Mouse (Mus musculus): ENCODE measurements around the gene Coq8a. TPM values are rescaled to one million over a fixed set of nuclear protein-coding genes. Genes with fewer than 3 reads are reported as not detected.
A peak's percentile ranks its signal among the peaks of the same experiment; 100 is the strongest.

Gene Coq8a
- polyA plus RNA-seq, 1 experiment, result 179 TPM

DNA sequence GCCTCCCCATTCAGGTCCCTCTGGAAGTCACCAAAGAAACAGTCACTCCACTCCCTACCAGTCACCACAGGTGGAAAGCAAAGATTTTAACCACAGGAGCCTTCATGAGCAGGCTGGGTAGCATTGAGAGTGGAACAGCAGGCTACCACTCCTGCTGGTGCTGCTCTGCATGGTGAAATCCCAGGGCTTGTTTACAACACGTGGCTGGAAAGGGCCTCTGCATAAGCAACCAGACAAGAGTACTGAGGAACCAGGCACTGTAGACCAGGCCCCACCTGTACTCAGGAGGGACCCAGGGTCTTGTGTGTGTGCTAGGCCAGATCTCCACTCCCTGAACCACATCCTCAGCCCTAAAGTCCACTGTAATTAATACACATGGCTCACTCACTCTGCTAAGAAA lies 22.6 kb downstream of the Coq8a start:
- TF ChIP-seq CTCF (conservative IDR thresholded peaks at IDR 0.05; ENCODE audit: insufficient read depth, insufficient read length, low read depth, low read length) (no peak), POLR2A (IDR thresholded peaks at IDR 0.05; ENCODE audit: low read depth, low read length) (no peak)
- no peak overlapping the region for H3K4me3 ChIP-seq (ENCODE audit: insufficient read depth, low read depth, low read length)
- no peak for DNase-seq
- 7% methylated on average over 1 of the region's 1 CpGs for WGBS
- 0 out of 2 replicates have a peak, but pooled peaks cover 1% of the 10 kb centered on the region for H3K36me3 ChIP-seq (ENCODE audit: control insufficient read depth, insufficient read depth, low read length)
- peak overlapping the region; percentile 73 for H3K27ac ChIP-seq (ENCODE audit: insufficient read depth, low read depth, low read length)
- no peaks in the 10 kb centered on the region for H3K27me3 ChIP-seq (replicated peaks; ENCODE audit: control insufficient read depth, insufficient read depth, low read length)
- H3K4me1 ChIP-seq (ENCODE audit: control insufficient read depth, insufficient read depth, low read length), result peaks cover 55% of the 10 kb centered on the region

DNA sequence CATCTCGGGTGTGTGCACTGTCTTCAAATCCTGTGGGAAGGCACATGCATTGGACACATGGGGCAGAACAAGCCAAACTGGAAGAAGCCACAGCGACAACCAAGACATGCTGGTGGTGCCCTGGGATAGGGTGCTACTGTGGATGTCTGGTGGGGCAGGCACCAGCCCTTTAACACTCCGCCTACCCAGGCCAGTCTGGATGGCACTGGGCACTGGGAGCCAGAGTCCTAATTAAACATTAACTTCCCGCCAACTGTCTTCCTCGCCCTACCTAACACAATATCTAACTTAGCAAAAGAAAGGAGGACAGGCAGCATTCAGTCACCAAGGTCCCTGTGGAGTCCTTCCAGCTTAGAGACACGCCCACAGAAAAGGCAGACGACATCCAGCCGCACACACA lies 23.8 kb downstream of the Coq8a start:
- H3K36me3 ChIP-seq (ENCODE audit: control insufficient read depth, insufficient read depth, low read length), result 0 out of 2 replicates have a peak, but pooled peaks cover 1% of the 10 kb centered on the region
- peak; percentile 91 for DNase-seq
- 31% methylated on average over 8 of the region's 8 CpGs for WGBS
- no peaks in the 10 kb centered on the region for H3K27me3 ChIP-seq (replicated peaks; ENCODE audit: control insufficient read depth, insufficient read depth, low read length)
- peaks cover 49% of the 10 kb centered on the region for H3K4me1 ChIP-seq (ENCODE audit: control insufficient read depth, insufficient read depth, low read length)
- TF ChIP-seq CTCF (conservative IDR thresholded peaks at IDR 0.05; ENCODE audit: insufficient read depth, insufficient read length, low read depth, low read length), result 0 out of 2 replicates have a peak, but pooled peaks have one; percentile 18
- TF ChIP-seq POLR2A (IDR thresholded peaks at IDR 0.05; ENCODE audit: low read depth, low read length), result no peak
- H3K27ac ChIP-seq (ENCODE audit: insufficient read depth, low read depth, low read length), result peak overlapping the region; percentile 73
- H3K4me3 ChIP-seq (ENCODE audit: insufficient read depth, low read depth, low read length), result no peak overlapping the region

DNA sequence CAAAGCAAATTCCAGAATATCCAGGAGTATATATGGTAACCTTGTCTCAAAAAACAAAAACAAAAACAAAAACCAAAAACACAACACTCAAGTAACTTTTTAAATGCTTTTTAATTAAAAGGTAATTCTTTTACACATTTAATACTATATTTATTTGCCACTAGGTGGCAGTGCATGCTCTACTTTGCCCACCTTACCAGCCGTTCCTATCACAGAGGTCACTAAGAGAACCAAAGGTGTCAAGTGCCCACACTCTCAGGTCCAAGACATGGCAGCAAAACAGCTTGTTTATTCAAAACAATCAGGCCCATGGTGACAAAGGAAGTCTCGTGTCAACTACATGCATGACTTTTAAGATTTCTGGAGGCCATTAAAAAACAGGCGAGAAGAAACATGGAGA lies 24.2 kb downstream of the Coq8a start:
- H3K36me3 ChIP-seq (ENCODE audit: control insufficient read depth, insufficient read depth, low read length), result 0 out of 2 replicates have a peak, but pooled peaks cover 1% of the 10 kb centered on the region
- H3K4me1 ChIP-seq (ENCODE audit: control insufficient read depth, insufficient read depth, low read length), result peaks cover 48% of the 10 kb centered on the region
- 18% methylated on average over 3 of the region's 3 CpGs for WGBS
- H3K27me3 ChIP-seq (replicated peaks; ENCODE audit: control insufficient read depth, insufficient read depth, low read length), result no peaks in the 10 kb centered on the region
- H3K4me3 ChIP-seq (ENCODE audit: insufficient read depth, low read depth, low read length), result no peak overlapping the region
- peak; percentile 65 for DNase-seq
- TF ChIP-seq POLR2A (IDR thresholded peaks at IDR 0.05; ENCODE audit: low read depth, low read length) (no peak), CTCF (conservative IDR thresholded peaks at IDR 0.05; ENCODE audit: insufficient read depth, insufficient read length, low read depth, low read length) (peak; percentile 63)
- peak overlapping the region; percentile 66 for H3K27ac ChIP-seq (ENCODE audit: insufficient read depth, low read depth, low read length)

DNA sequence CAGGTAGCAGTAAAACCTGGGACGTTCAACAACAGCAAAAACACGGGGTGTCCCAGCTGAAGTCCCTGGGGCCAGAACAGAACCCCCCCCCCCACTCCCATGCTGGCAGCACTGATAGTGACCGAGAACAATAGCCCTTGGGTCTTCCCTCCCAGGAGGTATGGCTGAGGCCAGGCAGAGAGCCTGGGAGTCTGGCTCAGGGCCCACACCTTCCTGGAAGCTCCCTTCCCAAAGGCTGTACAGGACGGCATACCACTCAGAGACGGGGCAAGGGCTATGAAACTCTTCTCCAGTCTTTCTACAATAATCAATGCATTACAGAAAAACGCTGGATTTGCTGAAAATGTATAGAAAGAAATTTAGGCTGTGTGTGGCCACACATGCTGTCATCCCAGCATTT lies 24.7 kb downstream of the Coq8a start:
- no peak overlapping the region for H3K4me3 ChIP-seq (ENCODE audit: insufficient read depth, low read depth, low read length)
- H3K36me3 ChIP-seq (ENCODE audit: control insufficient read depth, insufficient read depth, low read length), result peaks cover 1% of the 10 kb centered on the region; the same call in 1 of the 2 replicates
- H3K27ac ChIP-seq (ENCODE audit: insufficient read depth, low read depth, low read length), result no peak overlapping the region
- WGBS, result 53% methylated on average over 6 of the region's 6 CpGs
- H3K27me3 ChIP-seq (replicated peaks; ENCODE audit: control insufficient read depth, insufficient read depth, low read length), result no peaks in the 10 kb centered on the region
- no peak for DNase-seq
- TF ChIP-seq CTCF (conservative IDR thresholded peaks at IDR 0.05; ENCODE audit: insufficient read depth, insufficient read length, low read depth, low read length) (no peak), POLR2A (IDR thresholded peaks at IDR 0.05; ENCODE audit: low read depth, low read length) (no peak)
- peaks cover 44% of the 10 kb centered on the region for H3K4me1 ChIP-seq (ENCODE audit: control insufficient read depth, insufficient read depth, low read length)

DNA sequence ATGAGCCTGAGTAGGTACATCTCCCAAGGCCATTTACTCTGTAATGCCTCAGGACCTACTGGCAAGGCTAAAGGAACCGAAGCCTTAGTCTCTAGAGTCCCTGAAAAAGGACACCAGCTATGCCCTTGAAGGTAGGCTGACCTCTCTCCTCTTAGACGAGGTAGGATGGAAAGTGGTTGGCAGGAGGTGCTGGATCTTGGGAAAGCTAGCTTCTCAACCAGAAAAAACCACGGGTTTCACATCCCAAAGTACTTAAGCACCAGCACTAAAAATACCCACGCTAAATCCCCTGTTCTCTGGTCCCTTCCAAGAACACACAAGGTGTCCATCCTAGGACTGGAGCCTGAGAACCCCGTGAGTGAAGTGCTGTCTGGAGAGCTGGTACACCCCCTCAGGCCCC lies 26.4 kb downstream of the Coq8a start:
- no peak for DNase-seq
- TF ChIP-seq POLR2A (IDR thresholded peaks at IDR 0.05; ENCODE audit: low read depth, low read length), result no peak
- no peak for TF ChIP-seq CTCF (conservative IDR thresholded peaks at IDR 0.05; ENCODE audit: insufficient read depth, insufficient read length, low read depth, low read length)
- Histone ChIP-seq H3K4me1 (ENCODE audit: control insufficient read depth, insufficient read depth, low read length) (peaks cover 30% of the 10 kb centered on the region), H3K27ac (ENCODE audit: insufficient read depth, low read depth, low read length) (no peak overlapping the region), H3K4me3 (ENCODE audit: insufficient read depth, low read depth, low read length) (no peak overlapping the region), H3K27me3 (replicated peaks; ENCODE audit: control insufficient read depth, insufficient read depth, low read length) (no peaks in the 10 kb centered on the region), H3K36me3 (ENCODE audit: control insufficient read depth, insufficient read depth, low read length) (peaks cover 1% of the 10 kb centered on the region; the same call in 1 of the 2 replicates)
- WGBS, result 71% methylated on average over 5 of the region's 5 CpGs

DNA sequence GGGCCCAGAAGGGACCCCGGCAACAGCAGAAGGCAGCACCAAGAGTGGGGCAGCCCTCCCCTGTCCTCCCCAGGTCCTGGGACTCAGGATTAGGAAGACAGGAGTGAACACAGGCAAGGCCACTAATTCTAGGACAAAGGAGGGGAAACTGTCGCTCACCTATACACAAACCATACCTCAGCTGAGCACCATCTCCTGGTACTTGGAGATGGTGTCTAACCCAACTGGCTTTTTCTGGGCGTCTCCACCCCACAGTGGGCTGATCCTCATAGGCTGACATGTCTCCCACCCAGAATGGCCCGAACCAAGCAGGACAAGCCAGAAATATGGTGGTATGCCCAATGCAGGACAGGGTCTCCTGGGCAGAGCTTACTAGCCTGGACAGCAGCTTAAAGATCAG lies 26.8 kb downstream of the Coq8a start:
- WGBS, result 93% methylated on average over 4 of the region's 4 CpGs
- peaks cover 26% of the 10 kb centered on the region for H3K4me1 ChIP-seq (ENCODE audit: control insufficient read depth, insufficient read depth, low read length)
- no peak for TF ChIP-seq CTCF (conservative IDR thresholded peaks at IDR 0.05; ENCODE audit: insufficient read depth, insufficient read length, low read depth, low read length)
- no peak for TF ChIP-seq POLR2A (IDR thresholded peaks at IDR 0.05; ENCODE audit: low read depth, low read length)
- peaks cover 1% of the 10 kb centered on the region; the same call in 1 of the 2 replicates for H3K36me3 ChIP-seq (ENCODE audit: control insufficient read depth, insufficient read depth, low read length)
- no peak overlapping the region for H3K27ac ChIP-seq (ENCODE audit: insufficient read depth, low read depth, low read length)
- no peak for DNase-seq
- no peak overlapping the region for H3K4me3 ChIP-seq (ENCODE audit: insufficient read depth, low read depth, low read length)
- no peaks in the 10 kb centered on the region for H3K27me3 ChIP-seq (replicated peaks; ENCODE audit: control insufficient read depth, insufficient read depth, low read length)

DNA sequence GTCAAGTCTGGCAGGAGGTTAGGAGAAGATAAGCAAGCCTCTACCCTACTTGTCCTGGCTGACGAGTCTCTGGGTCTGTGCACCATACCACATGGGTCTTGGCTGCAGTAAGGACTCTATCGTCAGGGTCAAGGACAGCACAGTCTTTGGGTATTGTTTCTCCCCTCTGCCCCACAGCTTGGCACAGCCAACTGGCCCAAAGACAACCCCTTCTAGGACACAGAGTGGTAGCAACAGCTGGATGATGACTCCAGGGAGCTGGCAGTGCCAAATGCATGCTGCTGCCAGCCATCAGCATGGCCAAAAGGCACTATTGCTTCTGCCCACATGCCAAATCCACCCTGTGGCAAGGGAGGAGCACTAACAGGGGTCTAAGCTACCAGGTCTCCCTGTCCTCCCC lies 27.5 kb downstream of the Coq8a start:
- DNase-seq, result no peak
- TF ChIP-seq POLR2A (IDR thresholded peaks at IDR 0.05; ENCODE audit: low read depth, low read length) (no peak), CTCF (conservative IDR thresholded peaks at IDR 0.05; ENCODE audit: insufficient read depth, insufficient read length, low read depth, low read length) (no peak)
- no peak overlapping the region for H3K27ac ChIP-seq (ENCODE audit: insufficient read depth, low read depth, low read length)
- peaks cover 20% of the 10 kb centered on the region for H3K4me1 ChIP-seq (ENCODE audit: control insufficient read depth, insufficient read depth, low read length)
- no peak overlapping the region for H3K4me3 ChIP-seq (ENCODE audit: insufficient read depth, low read depth, low read length)
- H3K27me3 ChIP-seq (replicated peaks; ENCODE audit: control insufficient read depth, insufficient read depth, low read length), result no peaks in the 10 kb centered on the region
- peaks cover 1% of the 10 kb centered on the region; the same call in 1 of the 2 replicates for H3K36me3 ChIP-seq (ENCODE audit: control insufficient read depth, insufficient read depth, low read length)
- WGBS, result 89% methylated on average over 2 of the region's 2 CpGs
